Mouse (Mus musculus): ENCODE data around the gene Tmem9. TPM values are rescaled to one million over a fixed set of nuclear protein-coding genes. Genes with fewer than 3 reads are reported as not detected.

Tmem9 gene
- total and polyA plus RNA-seq, 2 experiments from 2014 or later, result 46.0 to 51.2 TPM

GRCm38 (mm10) chr1:136045774-136046173 lies 37.8 kb downstream of the Tmem9 start:
- Histone ChIP-seq H3K27ac (ENCODE audit: low read depth) (no peak overlapping the region), H3K4me1 (ENCODE audit: control insufficient read depth, insufficient read depth) (no peaks in the 10 kb centered on the region), H3K4me3 (ENCODE audit: low read depth, low read length) (no peak overlapping the region), H3K4me2 (ENCODE audit: low read depth, low read length) (no peak overlapping the region), H3K9ac (replicated peaks; ENCODE audit: low read depth, low read length) (no peak overlapping the region), H3K9me3 (replicated peaks; ENCODE audit: control insufficient read depth, low read length) (no peaks in the 10 kb centered on the region), H3K27me3 (ENCODE audit: control insufficient read depth, insufficient read depth, low read length) (peaks cover 48% of the 10 kb centered on the region), H3K36me3 (replicated peaks; ENCODE audit: control insufficient read depth, insufficient read depth, low read length) (no peaks in the 10 kb centered on the region)
- peak; percentile 32 for DNase-seq (ENCODE audit: low spot score)
- no peak for ATAC-seq (ENCODE audit: insufficient read depth, low read depth)
- WGBS, result 16% methylated on average over 4 of the region's 4 CpGs
- TF ChIP-seq CTCF (IDR thresholded peaks at IDR 0.05; ENCODE audit: low read depth) (peak; percentile 64), EP300 (IDR thresholded peaks at IDR 0.05; ENCODE audit: low read depth) (no peak)

- no peak overlapping the region for H3K27ac ChIP-seq (ENCODE audit: low read depth)
- no peak overlapping the region for H3K4me2 ChIP-seq (ENCODE audit: low read depth, low read length)
- no peak for DNase-seq (ENCODE audit: low spot score)
- ATAC-seq (ENCODE audit: insufficient read depth, low read depth), result no peak
- no peak overlapping the region for H3K4me3 ChIP-seq (ENCODE audit: low read depth, low read length)
- no peaks in the 10 kb centered on the region for H3K9me3 ChIP-seq (replicated peaks; ENCODE audit: control insufficient read depth, low read length)
- H3K9ac ChIP-seq (replicated peaks; ENCODE audit: low read depth, low read length), result no peak overlapping the region
- H3K27me3 ChIP-seq (ENCODE audit: control insufficient read depth, insufficient read depth, low read length), result peaks cover 54% of the 10 kb centered on the region
- H3K4me1 ChIP-seq (ENCODE audit: control insufficient read depth, insufficient read depth), result no peaks in the 10 kb centered on the region
- no peak for TF ChIP-seq EP300 (IDR thresholded peaks at IDR 0.05; ENCODE audit: low read depth)
- peak; percentile 54 for TF ChIP-seq CTCF (IDR thresholded peaks at IDR 0.05; ENCODE audit: low read depth)
- H3K36me3 ChIP-seq (replicated peaks; ENCODE audit: control insufficient read depth, insufficient read depth, low read length), result no peaks in the 10 kb centered on the region
- WGBS, result 14% methylated on average over 2 of the region's 2 CpGs
Measured at GRCm38 (mm10) chr1:136047432-136047831, 39.5 kb downstream of the Tmem9 start.

- Histone ChIP-seq H3K9ac (replicated peaks; ENCODE audit: low read depth, low read length) (no peak overlapping the region), H3K27me3 (ENCODE audit: control insufficient read depth, insufficient read depth, low read length) (peaks cover 56% of the 10 kb centered on the region), H3K9me3 (replicated peaks; ENCODE audit: control insufficient read depth, low read length) (no peaks in the 10 kb centered on the region)
Measured at GRCm38 (mm10) chr1:136047894-136048293, 39.9 kb downstream of the Tmem9 start.

GRCm38 (mm10) chr1:136050312-136051012 lies 42.5 kb downstream of the Tmem9 start, which contains the start of gene Ascl5:
Ascl5 (plus strand) TSS chr1:136050804.
- peaks cover 59% of the 10 kb centered on the region for H3K27me3 ChIP-seq (ENCODE audit: control insufficient read depth, insufficient read depth, low read length)
- H3K4me2 ChIP-seq (ENCODE audit: low read depth, low read length), result peak within 1 kb of the TSS; percentile 29
- no peak for TF ChIP-seq CTCF (IDR thresholded peaks at IDR 0.05; ENCODE audit: low read depth)
- TF ChIP-seq EP300 (IDR thresholded peaks at IDR 0.05; ENCODE audit: low read depth), result no peak
- 19% methylated on average over 29 of the region's 29 CpGs for WGBS
- H3K9ac ChIP-seq (replicated peaks; ENCODE audit: low read depth, low read length), result no peak within 1 kb of the TSS
- no peak for DNase-seq (ENCODE audit: low spot score)
- H3K27ac ChIP-seq (ENCODE audit: low read depth), result no peak within 1 kb of the TSS
- H3K4me1 ChIP-seq (ENCODE audit: control insufficient read depth, insufficient read depth), result no peaks in the 10 kb centered on the region
- no peaks in the 10 kb centered on the region for H3K36me3 ChIP-seq (replicated peaks; ENCODE audit: control insufficient read depth, insufficient read depth, low read length)
- peak within 1 kb of the TSS; percentile 25 for H3K4me3 ChIP-seq (ENCODE audit: low read depth, low read length)
- no peak for ATAC-seq (ENCODE audit: insufficient read depth, low read depth)
- H3K9me3 ChIP-seq (replicated peaks; ENCODE audit: control insufficient read depth, low read length), result no peaks in the 10 kb centered on the region

More at GRCm38 (mm10) chr1:136047894-136048293, 39.9 kb downstream of the Tmem9 start:
- Histone ChIP-seq H3K36me3 (replicated peaks; ENCODE audit: control insufficient read depth, insufficient read depth, low read length) (no peaks in the 10 kb centered on the region), H3K4me1 (ENCODE audit: control insufficient read depth, insufficient read depth) (no peaks in the 10 kb centered on the region), H3K27ac (ENCODE audit: low read depth) (no peak overlapping the region), H3K4me3 (ENCODE audit: low read depth, low read length) (no peak overlapping the region), H3K4me2 (ENCODE audit: low read depth, low read length) (no peak overlapping the region)
- DNase-seq (ENCODE audit: low spot score) (no peak), ATAC-seq (ENCODE audit: insufficient read depth, low read depth) (no peak)
- WGBS, result 69% methylated on average over 9 of the region's 9 CpGs
- no peak for TF ChIP-seq CTCF (IDR thresholded peaks at IDR 0.05; ENCODE audit: low read depth)
- TF ChIP-seq EP300 (IDR thresholded peaks at IDR 0.05; ENCODE audit: low read depth), result no peak

- H3K4me1 ChIP-seq (ENCODE audit: control insufficient read depth, insufficient read depth), result no peaks in the 10 kb centered on the region
- H3K9me3 ChIP-seq (replicated peaks; ENCODE audit: control insufficient read depth, low read length), result no peaks in the 10 kb centered on the region
- WGBS, result 2% methylated on average over 31 of the region's 36 CpGs
- H3K9ac ChIP-seq (replicated peaks; ENCODE audit: low read depth, low read length), result no peak overlapping the region
- H3K27ac ChIP-seq (ENCODE audit: low read depth), result no peak overlapping the region
- no peak for TF ChIP-seq EP300 (IDR thresholded peaks at IDR 0.05; ENCODE audit: low read depth)
- TF ChIP-seq CTCF (IDR thresholded peaks at IDR 0.05; ENCODE audit: low read depth), result no peak
- peak overlapping the region; percentile 29 for H3K4me2 ChIP-seq (ENCODE audit: low read depth, low read length)
- peaks cover 58% of the 10 kb centered on the region for H3K27me3 ChIP-seq (ENCODE audit: control insufficient read depth, insufficient read depth, low read length)
- ATAC-seq (ENCODE audit: insufficient read depth, low read depth), result 0 out of 2 replicates have a peak, but pooled peaks have one; percentile 28
- peak overlapping the region; percentile 25 for H3K4me3 ChIP-seq (ENCODE audit: low read depth, low read length)
- DNase-seq (ENCODE audit: low spot score), result no peak
- no peaks in the 10 kb centered on the region for H3K36me3 ChIP-seq (replicated peaks; ENCODE audit: control insufficient read depth, insufficient read depth, low read length)
Measured at GRCm38 (mm10) chr1:136051013-136051315, 43.0 kb downstream of the Tmem9 start.

GRCm38 (mm10) chr1:136051465-136051864 lies 43.5 kb downstream of the Tmem9 start:
- Histone ChIP-seq H3K9me3 (replicated peaks; ENCODE audit: control insufficient read depth, low read length) (no peaks in the 10 kb centered on the region), H3K4me3 (ENCODE audit: low read depth, low read length) (peak overlapping the region; percentile 25; the same call in 1 of the 2 replicates), H3K27me3 (ENCODE audit: control insufficient read depth, insufficient read depth, low read length) (peaks cover 57% of the 10 kb centered on the region), H3K27ac (ENCODE audit: low read depth) (no peak overlapping the region), H3K9ac (replicated peaks; ENCODE audit: low read depth, low read length) (no peak overlapping the region), H3K36me3 (replicated peaks; ENCODE audit: control insufficient read depth, insufficient read depth, low read length) (no peaks in the 10 kb centered on the region), H3K4me2 (ENCODE audit: low read depth, low read length) (peak overlapping the region; percentile 29; the same call in 1 of the 2 replicates), H3K4me1 (ENCODE audit: control insufficient read depth, insufficient read depth) (no peaks in the 10 kb centered on the region)
- 0% methylated on average over 6 of the region's 6 CpGs for WGBS
- DNase-seq (ENCODE audit: low spot score), result peak; percentile 92
- ATAC-seq (ENCODE audit: insufficient read depth, low read depth), result peak; percentile 80
- TF ChIP-seq EP300 (IDR thresholded peaks at IDR 0.05; ENCODE audit: low read depth), result no peak
- TF ChIP-seq CTCF (IDR thresholded peaks at IDR 0.05; ENCODE audit: low read depth), result peak; percentile 92
